Mouse (Mus musculus): ENCODE results near the gene Slc25a42.

- TF ChIP-seq CTCF (IDR thresholded peaks at IDR 0.05; ENCODE audit: control insufficient read depth, insufficient read depth, low read length) = no peak
- no peak for TF ChIP-seq POLR2A (IDR thresholded peaks at IDR 0.05; ENCODE audit: borderline replicate concordance, control insufficient read depth, low read depth, low read length)
Observed at GRCm38 (mm10) chr8:70257456-70257855, 45.4 kb upstream of the Slc25a42 start.
